Mouse (Mus musculus): ENCODE results near the gene Sec14l5.
"Not testable (repeated sequence)": the region's sequence is repeated elsewhere in the genome, so short reads cannot be mapped to it uniquely, and the experiment has no call there.

Gene Sec14l5

DNA sequence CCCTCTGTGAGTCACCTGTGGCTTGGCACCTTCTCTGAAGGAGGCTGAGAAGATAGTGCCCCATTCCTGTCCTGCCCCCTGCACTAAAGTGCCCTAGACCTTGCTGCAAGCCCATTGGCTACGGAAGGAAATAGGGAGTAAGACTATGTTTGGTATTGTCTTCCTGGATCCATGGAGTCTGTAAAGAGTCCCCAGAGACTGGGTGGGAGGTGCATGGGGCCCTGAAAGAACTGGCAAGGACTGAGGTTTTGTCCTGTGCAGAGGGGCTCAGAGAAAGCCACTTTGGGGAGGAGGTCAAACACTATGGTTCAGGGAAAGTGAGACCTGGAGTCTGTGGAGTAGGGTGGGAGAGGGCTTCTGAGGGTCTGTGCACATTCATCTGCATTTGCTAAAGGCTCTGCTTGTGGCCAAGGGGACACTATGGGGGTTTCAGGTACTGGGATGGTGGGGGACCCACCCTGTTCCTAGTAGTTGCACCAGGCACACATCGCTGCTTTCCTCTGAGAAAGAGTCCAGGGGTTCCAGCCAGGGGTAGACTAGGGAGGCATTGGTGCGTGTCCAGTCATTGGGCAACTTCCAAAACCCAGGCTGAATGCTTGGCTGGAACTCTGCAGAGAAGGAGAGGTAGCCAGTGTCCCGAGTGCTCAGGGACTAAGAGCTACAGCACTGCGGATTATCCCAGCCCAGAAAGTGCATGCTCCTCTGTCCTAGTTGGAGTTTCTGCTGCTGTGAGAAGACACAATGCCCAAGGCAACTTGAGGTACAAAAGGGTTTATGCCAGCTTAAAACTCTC is 70.6 kb downstream of the Sec14l5 start:
- DNase-seq = peak; percentile 79 to 85

DNA sequence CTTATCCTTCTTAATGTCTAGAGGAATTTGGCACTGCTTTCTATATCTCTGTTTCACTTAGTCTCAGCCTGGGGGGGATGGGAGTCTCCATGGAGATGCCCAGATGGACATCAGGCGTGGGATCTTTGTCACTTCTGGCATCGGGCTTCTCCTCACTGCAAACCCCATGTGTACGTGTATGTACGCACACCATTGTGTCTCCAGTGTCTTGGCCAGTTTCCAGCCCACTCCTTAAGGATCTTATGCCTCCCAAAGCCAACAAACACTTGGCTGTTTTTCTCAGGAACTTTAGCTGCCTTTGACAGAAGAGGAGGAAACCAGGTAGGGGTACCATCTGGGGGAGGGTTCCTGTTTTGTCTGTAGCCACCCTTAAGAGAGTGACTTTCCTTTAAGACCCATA is 74.5 kb downstream of the Sec14l5 start:
- peak in 1 of 2 experiments; percentile 23 for DNase-seq

DNA sequence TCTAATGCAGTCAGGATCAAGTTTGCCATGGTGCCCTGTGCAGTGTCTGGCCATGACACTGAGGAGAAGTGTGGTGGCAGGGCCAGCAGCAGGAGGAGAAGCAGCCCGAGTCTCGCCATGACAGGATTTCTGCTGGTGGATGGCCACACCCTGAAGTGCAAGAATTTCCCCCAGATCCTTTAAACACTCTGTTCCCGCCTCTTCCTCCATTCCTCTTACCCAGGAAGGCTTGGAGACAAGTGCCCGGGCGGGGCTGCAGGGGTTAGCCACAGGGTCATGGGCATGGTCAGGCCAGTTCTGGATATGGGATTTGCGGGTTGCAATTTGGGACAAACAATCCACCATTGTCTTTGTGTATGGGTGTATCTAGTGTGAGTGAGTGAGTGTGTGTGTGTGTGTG is 75.2 kb downstream of the Sec14l5 start, which contains the start of gene AU021092:
Gene AU021092 (minus strand): TSS at position 160 of the 400 bp plus-strand sequence.
- DNase-seq = peak; percentile 64 to 66

DNA sequence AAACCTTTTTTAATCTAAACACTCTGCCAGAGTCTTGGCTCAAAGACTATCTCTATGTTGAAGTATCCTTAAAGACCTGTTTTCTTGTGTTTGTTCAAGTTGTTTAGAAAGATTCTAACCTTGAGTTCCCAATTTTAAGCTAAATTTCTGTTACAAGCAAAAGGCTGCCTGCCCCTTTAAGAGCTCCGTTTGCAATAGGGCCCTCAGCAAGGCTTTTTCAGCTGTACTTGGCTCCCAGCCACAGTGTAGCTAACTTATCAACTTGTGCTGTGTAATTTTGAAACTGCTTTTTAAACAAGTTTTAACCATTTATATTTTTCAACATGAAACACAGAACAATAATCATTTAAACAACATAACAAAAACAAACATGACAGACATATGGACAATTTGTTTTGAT is 79.6 kb downstream of the Sec14l5 start:
- DNase-seq = peak; percentile 25 to 29

DNA sequence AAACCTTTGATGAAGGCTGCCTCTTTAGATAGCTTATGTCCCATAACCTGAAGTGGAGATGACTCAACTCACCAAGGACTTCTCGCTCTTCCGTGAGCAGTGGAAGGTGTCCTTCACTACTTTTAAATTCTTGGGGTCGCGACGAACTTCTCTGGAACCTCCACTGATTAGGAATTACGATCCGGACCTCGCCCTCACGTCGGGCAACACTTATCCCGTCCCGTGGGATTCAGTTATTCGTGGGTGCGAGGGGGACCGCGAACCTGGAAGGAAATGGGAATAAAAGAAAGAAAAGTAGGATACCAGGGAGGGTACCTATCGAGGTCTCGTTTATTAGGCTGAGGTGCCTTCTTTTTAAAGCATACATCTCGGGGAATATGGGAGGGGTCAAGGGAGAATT is 80.6 kb downstream of the Sec14l5 start:
- not testable (repeated sequence) for DNase-seq

DNA sequence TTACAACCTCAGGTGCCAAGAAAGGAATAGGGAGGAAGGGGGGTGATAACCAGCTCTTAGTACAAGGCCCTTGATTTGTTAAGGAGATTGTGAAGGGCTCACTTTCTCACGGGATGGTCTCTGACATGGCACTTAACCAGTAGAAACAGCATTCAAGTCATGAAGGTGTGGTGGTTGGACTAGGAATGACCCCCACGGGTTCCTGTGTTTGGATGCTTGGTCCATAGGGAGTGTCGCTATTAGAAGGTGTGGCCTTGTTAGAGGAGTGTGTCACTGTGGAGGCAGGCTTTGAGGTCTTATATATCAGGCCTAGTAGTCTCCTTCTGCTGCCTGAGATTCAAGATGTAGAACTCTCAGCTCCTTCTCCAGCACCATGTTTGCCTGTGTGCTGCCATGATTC is 81.2 kb downstream of the Sec14l5 start:
- not testable (repeated sequence) for DNase-seq

DNA sequence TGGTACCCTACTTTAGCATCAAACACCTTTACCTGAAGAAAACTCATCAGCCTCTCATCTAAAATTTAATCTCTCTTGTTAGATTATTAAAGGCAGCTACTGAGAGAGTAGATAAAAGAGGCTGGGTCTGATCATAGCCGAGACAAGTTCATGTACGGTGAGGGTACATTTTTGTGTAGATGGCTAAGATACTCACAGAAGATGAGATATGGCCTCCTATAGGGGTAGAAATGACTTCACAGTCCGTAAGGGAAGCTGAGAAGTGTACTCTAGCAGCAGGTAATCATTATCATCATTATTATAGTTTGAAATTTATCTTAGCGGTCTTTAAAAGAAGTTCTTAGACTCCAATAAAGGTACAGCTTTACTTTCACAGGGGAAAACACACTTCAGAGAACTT is 86.1 kb downstream of the Sec14l5 start:
- DNase-seq = no peak

DNA sequence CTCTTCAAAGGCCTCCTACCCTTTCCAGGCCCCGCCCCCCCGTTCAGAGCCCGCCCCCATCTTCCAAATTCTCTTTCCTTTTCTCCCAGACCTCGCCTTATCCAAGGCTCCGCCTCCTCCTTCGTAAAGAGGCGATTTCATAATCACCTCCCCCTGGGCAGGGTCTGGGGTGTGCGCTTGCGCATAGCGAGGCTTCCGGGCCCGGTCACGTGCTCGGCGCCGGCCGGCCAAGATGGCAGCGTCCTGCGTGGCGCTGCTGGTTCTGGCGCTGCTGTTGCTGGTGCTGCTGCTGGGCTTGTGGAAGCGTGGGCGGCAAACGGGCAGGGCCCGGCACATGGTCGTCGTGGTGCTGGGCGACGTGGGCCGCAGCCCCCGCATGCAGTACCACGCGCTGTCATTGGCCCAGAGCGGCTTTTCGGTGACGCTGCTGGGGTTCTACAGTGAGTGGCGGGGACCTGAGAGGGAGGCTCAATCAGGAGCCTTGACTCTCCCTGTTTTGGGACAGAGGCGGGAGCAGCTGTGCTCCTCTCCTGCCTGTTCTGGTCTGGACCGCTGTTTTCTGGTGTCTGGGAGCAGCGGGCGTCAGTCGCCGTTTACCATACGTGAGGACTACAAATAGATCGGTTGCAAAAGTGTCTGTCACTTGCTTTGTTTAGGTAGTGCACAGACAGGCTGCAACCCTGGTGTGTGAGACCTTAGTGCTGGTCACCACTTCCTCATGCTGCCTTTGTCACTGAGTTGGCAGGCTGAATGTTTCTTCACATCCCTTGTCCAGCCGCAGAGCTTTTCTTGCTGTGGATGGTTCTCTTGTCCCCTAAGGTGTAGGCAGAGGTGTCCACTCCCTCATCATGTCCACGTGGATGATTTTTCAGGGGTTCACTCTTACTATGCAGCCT is 86.8 kb downstream of the Sec14l5 start, which contains the start of gene Alg1:
Gene Alg1 (plus strand): TSS at position 204 of the 896 bp plus-strand sequence.
- DNase-seq = peak; percentile 95 to 97
